Mouse (Mus musculus): ENCODE results near the gene B4galt5.
A peak's percentile ranks its signal among the peaks of the same experiment; 100 is the strongest.

Gene B4galt5

DNA sequence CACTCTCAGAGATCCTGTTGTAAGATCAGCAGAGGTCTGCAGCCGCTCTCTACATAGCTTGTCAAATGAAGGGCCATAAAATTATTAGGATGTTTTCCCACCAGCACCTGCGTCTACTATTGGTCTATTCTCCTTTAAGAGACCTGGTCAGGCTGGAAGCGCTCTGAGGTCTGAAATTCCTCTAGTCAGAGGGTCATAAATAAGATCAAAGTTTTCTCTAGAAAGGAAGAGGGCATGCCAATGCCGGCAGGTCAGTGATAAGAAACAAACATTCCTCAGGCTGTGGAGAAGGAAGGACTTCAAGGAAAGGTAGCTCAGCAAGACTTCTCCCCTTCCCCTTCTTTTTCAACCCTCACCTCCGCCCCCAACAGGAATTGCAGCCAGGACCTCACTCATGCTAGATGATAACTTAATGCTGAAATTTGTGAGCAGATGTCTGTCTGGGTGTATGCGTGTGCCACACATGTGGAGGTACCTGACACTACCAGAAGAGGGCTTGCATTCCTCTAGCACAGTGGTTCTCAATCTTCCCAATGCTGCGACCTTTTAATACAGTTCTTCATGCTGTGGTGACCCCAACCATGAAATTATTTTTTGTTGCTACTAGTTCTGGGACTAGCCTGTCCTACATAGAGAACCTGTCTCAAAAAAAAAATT, 3.3 kb downstream of the B4galt5 start:
- Histone ChIP-seq H3K4me3 (replicated peaks; ENCODE audit: low read length) (no peak overlapping the region), H3K4me1 (replicated peaks; ENCODE audit: low read depth, low read length) (peaks cover 83% of the 10 kb centered on the region), H3K9me3 (ENCODE audit: low read length) (no peaks in the 10 kb centered on the region), H3K36me3 (ENCODE audit: insufficient read depth, low read length) (peaks cover 20% of the 10 kb centered on the region), H3K27me3 (ENCODE audit: insufficient read depth, low read length) (peaks cover 13% of the 10 kb centered on the region)
- TF ChIP-seq CTCF (conservative IDR thresholded peaks at IDR 0.05; ENCODE audit: low read length) (peak; percentile 13; the same call in 1 of the 2 replicates), POU5F1 (IDR thresholded peaks at IDR 0.05; ENCODE audit: borderline replicate concordance, low read length) (no peak)

DNA sequence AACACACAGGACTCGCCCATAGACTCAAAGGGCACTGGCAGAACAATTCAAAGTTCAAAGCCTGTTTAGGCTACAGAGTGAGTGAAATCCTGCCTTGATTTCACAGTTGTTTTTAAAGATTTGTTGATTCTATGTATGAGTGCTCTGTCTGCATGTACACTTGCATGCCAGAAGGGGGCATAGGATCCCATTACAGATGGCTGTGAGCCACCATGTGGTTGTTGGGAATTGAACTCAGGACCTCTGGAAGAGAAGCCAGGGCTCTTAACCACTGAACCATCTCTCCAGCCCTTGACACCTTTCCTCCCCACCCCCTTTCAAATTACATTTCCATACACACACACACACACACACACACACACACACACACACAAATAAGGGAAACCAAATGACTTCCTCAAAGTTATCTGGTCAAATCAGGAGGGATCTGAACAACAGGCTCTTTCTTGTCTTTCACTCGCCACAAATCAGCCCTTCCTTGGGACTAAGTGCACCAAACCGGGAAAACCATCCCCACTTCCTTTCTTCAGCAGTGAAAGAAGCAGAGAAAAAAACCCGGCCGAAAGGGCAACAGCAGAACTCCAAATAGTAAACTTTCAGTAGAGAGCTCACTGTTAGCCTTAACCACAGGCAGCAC, 4.0 kb downstream of the B4galt5 start:
- H3K27me3 ChIP-seq (ENCODE audit: insufficient read depth, low read length) = peaks cover 7% of the 10 kb centered on the region
- H3K4me1 ChIP-seq (replicated peaks; ENCODE audit: low read depth, low read length) = peaks cover 83% of the 10 kb centered on the region
- peaks cover 20% of the 10 kb centered on the region for H3K36me3 ChIP-seq (ENCODE audit: insufficient read depth, low read length)
- no peaks in the 10 kb centered on the region for H3K9me3 ChIP-seq (ENCODE audit: low read length)
- H3K4me3 ChIP-seq (replicated peaks; ENCODE audit: low read length) = no peak overlapping the region
- TF ChIP-seq POU5F1 (IDR thresholded peaks at IDR 0.05; ENCODE audit: borderline replicate concordance, low read length) = no peak
- TF ChIP-seq CTCF (conservative IDR thresholded peaks at IDR 0.05; ENCODE audit: low read length) = peak; percentile 29
- TF ChIP-seq NANOG (IDR thresholded peaks at IDR 0.05; ENCODE audit: borderline replicate concordance, low read length) = no peak

DNA sequence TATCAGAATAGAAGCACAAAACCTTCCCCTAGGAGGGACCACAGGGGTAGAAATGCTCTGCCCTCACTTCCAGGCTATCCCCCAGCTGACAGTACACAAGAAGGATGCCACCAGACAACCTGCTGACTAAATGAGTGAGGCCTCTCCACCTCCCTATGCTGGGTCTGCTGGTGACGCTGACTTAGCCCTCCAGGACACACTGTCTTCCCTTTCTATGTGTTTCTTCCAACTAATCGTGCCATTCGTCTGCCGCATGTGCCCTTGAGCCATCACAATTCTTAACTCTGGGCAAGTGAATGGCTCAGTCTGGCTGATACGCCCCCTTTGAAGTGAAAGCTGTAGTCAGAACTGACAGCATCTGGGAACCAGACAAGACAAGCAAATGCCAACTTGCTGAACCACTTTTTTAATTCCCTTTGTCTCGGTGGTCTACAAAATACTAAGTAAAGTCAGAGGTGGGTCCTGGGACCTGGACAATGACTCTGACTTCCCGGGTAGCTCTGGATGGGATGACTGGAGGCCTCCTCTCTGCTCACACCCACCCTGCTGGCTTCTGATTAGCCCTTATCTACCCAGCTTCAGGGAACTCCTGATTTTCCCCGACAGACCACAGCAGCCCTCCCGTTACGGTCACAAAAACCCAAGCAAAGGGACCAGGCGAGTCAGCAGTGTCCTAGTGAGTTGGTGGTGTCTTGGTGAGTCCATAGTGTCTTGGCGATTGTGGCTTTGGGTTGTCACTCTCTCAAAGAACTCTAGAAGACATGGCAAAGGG, 5.4 kb downstream of the B4galt5 start:
- peaks cover 91% of the 10 kb centered on the region for H3K4me1 ChIP-seq (replicated peaks; ENCODE audit: low read depth, low read length)
- no peaks in the 10 kb centered on the region for H3K9me3 ChIP-seq (ENCODE audit: low read length)
- H3K36me3 ChIP-seq (ENCODE audit: insufficient read depth, low read length) = peaks cover 20% of the 10 kb centered on the region
- 0 out of 2 replicates have a peak, but pooled peaks cover 3% of the 10 kb centered on the region for H3K27me3 ChIP-seq (ENCODE audit: insufficient read depth, low read length)
- TF ChIP-seq NANOG (IDR thresholded peaks at IDR 0.05; ENCODE audit: borderline replicate concordance, low read length) (no peak), CTCF (conservative IDR thresholded peaks at IDR 0.05; ENCODE audit: low read length) (no peak), POU5F1 (IDR thresholded peaks at IDR 0.05; ENCODE audit: borderline replicate concordance, low read length) (no peak)
- 0 out of 2 replicates have a peak overlapping the region, but pooled peaks have one; percentile 0 for H3K4me3 ChIP-seq (replicated peaks; ENCODE audit: low read length)

DNA sequence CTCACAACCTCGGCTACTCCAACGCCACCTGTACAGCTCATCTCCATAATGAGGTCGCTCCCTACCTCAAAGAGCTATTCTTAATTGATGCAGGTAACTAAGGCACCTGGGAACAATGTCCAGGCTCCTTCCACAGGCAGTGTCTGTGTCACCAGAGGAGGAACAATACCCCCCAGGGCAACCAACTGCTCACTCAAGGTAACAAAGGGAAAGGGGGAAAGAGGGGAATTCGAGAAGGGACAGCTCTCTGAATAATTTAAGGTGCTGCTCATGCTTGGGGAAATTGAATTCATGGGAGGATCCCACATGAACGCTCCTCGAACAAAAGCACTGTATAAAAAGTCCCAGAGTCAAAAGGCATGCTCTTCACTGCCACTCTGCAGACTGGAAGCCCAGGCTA, 6.1 kb downstream of the B4galt5 start:
- TF ChIP-seq NANOG (IDR thresholded peaks at IDR 0.05; ENCODE audit: borderline replicate concordance, low read length) (no peak), CTCF (conservative IDR thresholded peaks at IDR 0.05; ENCODE audit: low read length) (no peak), POU5F1 (IDR thresholded peaks at IDR 0.05; ENCODE audit: borderline replicate concordance, low read length) (no peak)
- H3K4me1 ChIP-seq (replicated peaks; ENCODE audit: low read depth, low read length) = peaks cover 89% of the 10 kb centered on the region
- 0 out of 2 replicates have a peak overlapping the region, but pooled peaks have one; percentile 0 for H3K4me3 ChIP-seq (replicated peaks; ENCODE audit: low read length)
- H3K9me3 ChIP-seq (ENCODE audit: low read length) = no peaks in the 10 kb centered on the region
- H3K27me3 ChIP-seq (ENCODE audit: insufficient read depth, low read length) = no peaks in the 10 kb centered on the region
- H3K36me3 ChIP-seq (ENCODE audit: insufficient read depth, low read length) = peaks cover 21% of the 10 kb centered on the region

DNA sequence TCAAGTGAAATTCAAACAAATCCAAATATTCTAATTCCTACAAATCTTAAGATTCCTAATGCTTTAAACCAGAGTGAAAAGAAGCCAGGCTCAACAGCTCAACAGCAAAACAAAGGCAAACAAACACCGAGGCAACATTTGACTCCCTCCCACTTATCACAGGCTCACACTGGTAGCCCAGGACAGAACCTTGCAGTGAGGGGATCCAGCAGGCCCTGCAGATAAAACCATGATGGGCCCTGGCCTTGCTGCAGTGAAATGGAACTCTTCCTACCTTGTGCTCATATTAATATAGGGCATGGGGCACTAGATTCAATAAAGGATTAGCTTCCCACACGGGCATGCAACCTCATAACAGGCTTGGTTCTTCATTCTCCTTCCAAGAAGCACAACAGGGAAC, 11.4 kb downstream of the B4galt5 start:
- Histone ChIP-seq H3K27me3 (ENCODE audit: insufficient read depth, low read length) (no peaks in the 10 kb centered on the region), H3K4me3 (replicated peaks; ENCODE audit: low read length) (no peak overlapping the region), H3K9me3 (ENCODE audit: low read length) (no peaks in the 10 kb centered on the region), H3K4me1 (replicated peaks; ENCODE audit: low read depth, low read length) (peaks cover 92% of the 10 kb centered on the region), H3K36me3 (ENCODE audit: insufficient read depth, low read length) (peaks cover 14% of the 10 kb centered on the region)
- TF ChIP-seq CTCF (conservative IDR thresholded peaks at IDR 0.05; ENCODE audit: low read length) = no peak
- TF ChIP-seq POU5F1 (IDR thresholded peaks at IDR 0.05; ENCODE audit: borderline replicate concordance, low read length) = no peak
- TF ChIP-seq NANOG (IDR thresholded peaks at IDR 0.05; ENCODE audit: borderline replicate concordance, low read length) = no peak

DNA sequence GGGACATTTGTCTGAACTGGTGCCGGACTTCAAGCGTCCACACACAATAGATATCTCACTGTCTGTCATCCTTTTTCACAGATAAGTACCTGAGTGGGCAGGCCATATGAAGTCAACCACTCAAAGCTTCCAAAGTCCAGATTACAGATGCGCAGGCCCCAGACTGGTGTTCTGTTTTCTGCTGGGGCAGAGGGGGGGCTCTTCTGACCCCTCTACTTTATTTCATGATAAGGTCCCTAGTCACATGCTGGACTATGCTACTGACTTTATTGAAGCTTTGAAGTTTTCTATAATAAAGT, 11.8 kb downstream of the B4galt5 start:
- H3K4me3 ChIP-seq (replicated peaks; ENCODE audit: low read length) = no peak overlapping the region
- peaks cover 92% of the 10 kb centered on the region for H3K4me1 ChIP-seq (replicated peaks; ENCODE audit: low read depth, low read length)
- H3K9me3 ChIP-seq (ENCODE audit: low read length) = no peaks in the 10 kb centered on the region
- peaks cover 14% of the 10 kb centered on the region for H3K36me3 ChIP-seq (ENCODE audit: insufficient read depth, low read length)
- TF ChIP-seq NANOG (IDR thresholded peaks at IDR 0.05; ENCODE audit: borderline replicate concordance, low read length) = no peak
- TF ChIP-seq CTCF (conservative IDR thresholded peaks at IDR 0.05; ENCODE audit: low read length) = no peak
- TF ChIP-seq POU5F1 (IDR thresholded peaks at IDR 0.05; ENCODE audit: borderline replicate concordance, low read length) = no peak
- H3K27me3 ChIP-seq (ENCODE audit: insufficient read depth, low read length) = no peaks in the 10 kb centered on the region

DNA sequence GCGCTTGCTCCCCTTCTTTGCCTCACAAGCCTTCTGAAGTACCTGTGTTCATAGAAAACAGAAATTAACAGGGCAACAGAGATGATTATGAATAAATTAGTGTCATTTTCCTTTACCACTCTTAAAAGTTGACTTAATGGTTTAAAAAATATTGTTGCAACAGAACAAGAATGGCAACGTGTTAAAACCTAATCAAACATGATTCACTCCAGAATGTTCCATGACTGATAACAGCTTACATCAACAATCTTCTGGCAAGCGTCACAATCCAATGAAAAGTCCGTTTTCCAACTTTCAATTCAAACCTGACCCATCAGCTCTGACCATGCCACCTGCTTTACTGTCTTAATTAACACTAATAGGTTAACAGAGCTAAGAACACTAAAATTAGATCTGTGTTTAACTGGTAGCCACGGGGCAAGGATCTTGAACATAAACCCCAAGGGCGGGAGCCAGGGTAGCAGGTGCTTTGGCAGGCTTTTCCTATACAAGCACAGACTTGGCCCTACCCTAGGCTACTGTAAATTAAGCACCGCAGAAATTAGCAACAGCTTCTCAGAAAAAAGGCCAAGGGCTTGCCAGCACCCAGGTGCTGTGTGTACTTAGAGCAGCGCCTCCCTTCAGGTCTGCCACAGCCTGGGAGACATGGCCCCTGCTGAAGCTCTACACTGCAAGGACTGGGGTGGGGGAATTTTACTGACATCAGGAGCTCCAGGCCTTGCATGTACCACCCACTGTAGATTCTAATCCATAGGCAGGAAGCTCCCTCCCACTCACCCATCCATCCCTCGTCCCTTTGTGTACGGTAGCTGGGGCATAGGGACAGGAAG, 12.4 kb downstream of the B4galt5 start:
- peaks cover 89% of the 10 kb centered on the region for H3K4me1 ChIP-seq (replicated peaks; ENCODE audit: low read depth, low read length)
- H3K9me3 ChIP-seq (ENCODE audit: low read length) = no peaks in the 10 kb centered on the region
- peaks cover 15% of the 10 kb centered on the region for H3K36me3 ChIP-seq (ENCODE audit: insufficient read depth, low read length)
- no peaks in the 10 kb centered on the region for H3K27me3 ChIP-seq (ENCODE audit: insufficient read depth, low read length)
- no peak for TF ChIP-seq CTCF (conservative IDR thresholded peaks at IDR 0.05; ENCODE audit: low read length)
- no peak for TF ChIP-seq NANOG (IDR thresholded peaks at IDR 0.05; ENCODE audit: borderline replicate concordance, low read length)
- no peak for TF ChIP-seq POU5F1 (IDR thresholded peaks at IDR 0.05; ENCODE audit: borderline replicate concordance, low read length)
- no peak overlapping the region for H3K4me3 ChIP-seq (replicated peaks; ENCODE audit: low read length)

DNA sequence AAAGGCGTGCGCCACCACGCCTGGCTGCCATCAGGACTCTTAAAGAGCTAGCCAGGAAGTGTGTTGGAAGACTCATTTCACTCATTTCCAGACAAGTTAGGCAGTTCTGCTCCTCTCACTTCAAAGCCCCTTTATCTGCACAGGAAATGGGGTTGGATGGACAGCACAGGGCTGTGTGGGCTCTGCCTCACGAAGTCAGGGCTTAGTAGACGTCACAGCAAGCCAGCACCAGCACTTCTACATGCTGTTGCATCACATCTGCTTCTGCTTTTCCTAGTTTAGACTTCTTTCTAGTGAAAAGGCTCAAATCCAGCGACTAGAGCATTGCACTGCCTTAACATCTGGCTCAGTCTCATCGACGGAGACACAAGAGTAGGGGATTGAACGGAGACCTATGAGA, 13.9 kb downstream of the B4galt5 start:
- peaks cover 22% of the 10 kb centered on the region for H3K36me3 ChIP-seq (ENCODE audit: insufficient read depth, low read length)
- TF ChIP-seq POU5F1 (IDR thresholded peaks at IDR 0.05; ENCODE audit: borderline replicate concordance, low read length) (no peak), CTCF (conservative IDR thresholded peaks at IDR 0.05; ENCODE audit: low read length) (no peak), NANOG (IDR thresholded peaks at IDR 0.05; ENCODE audit: borderline replicate concordance, low read length) (no peak)
- H3K4me3 ChIP-seq (replicated peaks; ENCODE audit: low read length) = no peak overlapping the region
- H3K27me3 ChIP-seq (ENCODE audit: insufficient read depth, low read length) = no peaks in the 10 kb centered on the region
- H3K4me1 ChIP-seq (replicated peaks; ENCODE audit: low read depth, low read length) = peaks cover 88% of the 10 kb centered on the region
- no peaks in the 10 kb centered on the region for H3K9me3 ChIP-seq (ENCODE audit: low read length)

All from E14TG2a.4 (cell line).